Mouse (Mus musculus) midbrain, postnatal 0 days (tissue): ENCODE measurements at regions not wholly inside any gene's neighbourhood (a gene's known extent, or its start where the extent isn't known, plus 50 kb on each side); places are given as distances from the start of the nearest gene placed in this dataset.

ENCODE experiments used
- ATAC-seq: fragments of 200-750 bp; cut with Nextera tagmentation; 2 replicates; pipeline ENCODE4 v1.8.0; 2017; ENCODE audit warnings: moderate number of reproducible peaks, mild to moderate bottlenecking, moderate TSS enrichment, moderate library complexity; ENCODE audit not compliant: low FRiP score
- DNase-seq: peaks from one replicate; pipeline ENCODE4 v3.0.0-alpha.2; 2015; ENCODE audit warnings: low spot score
- H3K27ac ChIP-seq: fragments of 300-500 bp; sonication (generic); 2 replicates; pipeline ENCODE4 v1.5.1; 2014; ENCODE audit warnings: low read depth, mild to moderate bottlenecking, low read length, mixed read lengths
- H3K27me3 ChIP-seq: fragments of 300-500 bp; sonication (generic); 2 replicates; pipeline ENCODE4 v1.6.1; 2014; ENCODE audit warnings: low read length, control low read depth, mixed read lengths; ENCODE audit not compliant: insufficient read depth
- H3K36me3 ChIP-seq: fragments of 300-500 bp; sonication (generic); 2 replicates; pipeline ENCODE4 v1.6.1; 2014; ENCODE audit warnings: low read length, control low read depth, mixed read lengths; ENCODE audit not compliant: insufficient read depth
- H3K4me1 ChIP-seq: fragments of 300-500 bp; sonication (generic); 2 replicates; pipeline ENCODE4 v1.6.1; 2014; ENCODE audit warnings: mild to moderate bottlenecking, control low read depth, antibody characterized with exemption, low read length, mixed read lengths; ENCODE audit not compliant: insufficient read depth
- H3K4me2 ChIP-seq: fragments of 300-500 bp; sonication (generic); 2 replicates; pipeline ENCODE4 v1.6.1; 2014; ENCODE audit warnings: low read depth, mild to moderate bottlenecking, low read length, mixed read lengths; ENCODE audit not compliant: poor library complexity, severe bottlenecking
- H3K4me3 ChIP-seq: fragments of 300-500 bp; sonication (generic); 2 replicates; pipeline ENCODE4 v1.5.1; 2014; ENCODE audit warnings: low read depth, mild to moderate bottlenecking, low read length, moderate library complexity
- H3K9ac ChIP-seq: fragments of 300-500 bp; sonication (generic); replicated peaks from 2 replicates; pipeline ENCODE4 v1.6.1; 2014; ENCODE audit warnings: mild to moderate bottlenecking, low read length, moderate library complexity, mixed read lengths; ENCODE audit not compliant: poor library complexity, severe bottlenecking
- H3K9me3 ChIP-seq: fragments of 300-500 bp; sonication (generic); 2 replicates; pipeline ENCODE4 v1.6.1; 2016; ENCODE audit warnings: low read length, control low read depth
- CTCF ChIP-seq: IDR thresholded peaks from 2 replicates; pipeline ENCODE4 v1.5.1; 2016; ENCODE audit warnings: antibody characterized with exemption, mild to moderate bottlenecking
- WGBS: fragments of 180-500 bp; shearing (Covaris S2); extraction: QIAGEN DNeasy Blood & Tissue Kit; methylation state at CpG from one replicate; pipeline ENCODE4 v1.1.7; 2014; 5-methylcytosine and 5-hydroxymethylcytosine counted together

DNA sequence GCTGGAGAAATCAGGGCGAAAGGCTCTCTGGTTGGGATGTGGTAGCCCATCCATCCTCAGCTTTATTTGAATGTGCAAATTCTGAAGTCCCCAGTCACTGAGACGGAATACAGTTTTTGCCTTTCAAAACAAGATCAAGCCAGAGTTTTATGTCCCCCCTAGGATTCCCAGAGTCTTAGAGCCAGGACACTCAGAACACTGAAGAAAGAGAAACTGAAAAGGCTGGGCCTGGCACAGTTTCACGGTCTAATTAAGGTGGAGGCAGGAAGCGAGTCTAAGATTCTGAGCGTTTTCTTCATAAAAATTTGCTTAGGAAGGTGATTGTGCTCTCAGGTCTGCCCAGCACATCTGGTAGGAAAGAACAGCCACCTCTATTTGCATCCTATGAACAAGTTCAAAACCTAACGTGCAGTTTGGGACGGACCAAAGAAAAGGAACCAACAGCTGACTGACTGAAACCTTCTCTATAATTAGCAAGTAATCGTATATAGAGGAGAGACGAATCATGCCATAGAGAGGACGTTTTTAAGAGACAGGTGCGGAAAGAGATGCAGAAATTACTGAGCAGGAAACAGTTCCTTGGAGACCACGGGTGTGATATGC is 119.2 kb upstream of the Irak1bp1 start:
- ATAC-seq (no peak), DNase-seq (no peak)
- TF ChIP-seq CTCF: no peak
- Histone ChIP-seq H3K27ac (no peak overlapping the region), H3K27me3 (no peaks in the 10 kb centered on the region), H3K36me3 (no peaks in the 10 kb centered on the region), H3K4me3 (no peak overlapping the region), H3K9ac (no peak overlapping the region), H3K4me1 (no peaks in the 10 kb centered on the region), H3K4me2 (no peak overlapping the region), H3K9me3 (no peaks in the 10 kb centered on the region)
- WGBS: 65% methylated on average over 12 of the region's 12 CpGs

- Histone ChIP-seq H3K9me3 (no peaks in the 10 kb centered on the region), H3K9ac (no peak overlapping the region), H3K4me1 (no peaks in the 10 kb centered on the region), H3K27me3 (no peaks in the 10 kb centered on the region), H3K4me3 (no peak overlapping the region), H3K27ac (no peak overlapping the region), H3K4me2 (no peak overlapping the region), H3K36me3 (no peaks in the 10 kb centered on the region)
- WGBS: 52% methylated on average over 6 of the region's 6 CpGs
- TF ChIP-seq CTCF: no peak
- DNase-seq (no peak), ATAC-seq (no peak)
These were observed 118.3 kb upstream of the Irak1bp1 start for GRCm38 (mm10) chr9:82710945-82711516.

GRCm38 (mm10) chr9:82712769-82713733 is 116.3 kb upstream of the Irak1bp1 start:
- no peaks in the 10 kb centered on the region for H3K9me3 ChIP-seq
- no peak overlapping the region for H3K9ac ChIP-seq
- no peaks in the 10 kb centered on the region for H3K4me1 ChIP-seq
- no peaks in the 10 kb centered on the region for H3K36me3 ChIP-seq
- H3K27ac ChIP-seq: no peak overlapping the region
- H3K27me3 ChIP-seq: no peaks in the 10 kb centered on the region
- H3K4me3 ChIP-seq: no peak overlapping the region
- 86% methylated on average over 3 of the region's 3 CpGs for WGBS
- ATAC-seq (no peak), DNase-seq (no peak)
- no peak for TF ChIP-seq CTCF
- H3K4me2 ChIP-seq: no peak overlapping the region

- no peaks in the 10 kb centered on the region for H3K27me3 ChIP-seq
- no peak for DNase-seq
- H3K4me2 ChIP-seq: no peak overlapping the region
- H3K4me3 ChIP-seq: no peak overlapping the region
- no peaks in the 10 kb centered on the region for H3K4me1 ChIP-seq
- WGBS: 77% methylated on average over 3 of the region's 3 CpGs
- no peaks in the 10 kb centered on the region for H3K36me3 ChIP-seq
- H3K9ac ChIP-seq: no peak overlapping the region
- no peak for TF ChIP-seq CTCF
- H3K9me3 ChIP-seq: no peaks in the 10 kb centered on the region
- H3K27ac ChIP-seq: no peak overlapping the region
- no peak for ATAC-seq
These were observed 100.7 kb upstream of the Irak1bp1 start for GRCm38 (mm10) chr9:82728652-82729051.

GRCm38 (mm10) chr9:82729646-82730045 is 99.7 kb upstream of the Irak1bp1 start:
- H3K36me3 ChIP-seq: no peaks in the 10 kb centered on the region
- no peak overlapping the region for H3K4me3 ChIP-seq
- H3K9ac ChIP-seq: no peak overlapping the region
- ATAC-seq (no peak), DNase-seq (no peak)
- H3K27ac ChIP-seq: no peak overlapping the region
- no peaks in the 10 kb centered on the region for H3K4me1 ChIP-seq
- 49% methylated on average over 4 of the region's 4 CpGs for WGBS
- no peak for TF ChIP-seq CTCF
- H3K4me2 ChIP-seq: no peak overlapping the region
- H3K9me3 ChIP-seq: no peaks in the 10 kb centered on the region
- H3K27me3 ChIP-seq: no peaks in the 10 kb centered on the region

GRCm38 (mm10) chr9:82733024-82733585 is 96.2 kb upstream of the Irak1bp1 start:
- no peaks in the 10 kb centered on the region for H3K9me3 ChIP-seq
- H3K4me2 ChIP-seq: no peak overlapping the region
- WGBS: 90% methylated on average over 3 of the region's 3 CpGs
- DNase-seq (no peak), ATAC-seq (no peak)
- H3K36me3 ChIP-seq: no peaks in the 10 kb centered on the region
- H3K27ac ChIP-seq: no peak overlapping the region
- H3K4me1 ChIP-seq: no peaks in the 10 kb centered on the region
- no peaks in the 10 kb centered on the region for H3K27me3 ChIP-seq
- TF ChIP-seq CTCF: no peak
- H3K4me3 ChIP-seq: no peak overlapping the region
- H3K9ac ChIP-seq: no peak overlapping the region
